Comparison of ENCODE assay signal across 8 mouse cellular contexts in genomic region chr9:107985131-107986119, GRCm38 (mm10). TPM values are rescaled to one million over a fixed set of nuclear protein-coding genes. Genes with fewer than 3 reads are reported as not detected.
DNase-seq lines count a peak whose midpoint lies in the region; ATAC-seq and TF ChIP-seq lines count a peak whose summit lies in the region.

Gene Inka1, minus strand, starts transcription at chr9:107985879.

- H3K4me3 ChIP-seq in heart, embryonic 13.5 days: peak within 1 kb of the TSS; percentile 79
- peak within 1 kb of the TSS; percentile 67 for H3K4me3 ChIP-seq in kidney, postnatal 0 days (replicated peaks; ENCODE audit: low read depth, low read length)
- peak within 1 kb of the TSS; percentile 84 to 86 for H3K4me3 ChIP-seq in liver, embryonic 14.5 days (ENCODE audit: insufficient read depth in 1 of 2, low read depth in 2 of 2, low read length in 2 of 2)
- H3K4me3 ChIP-seq in stomach, embryonic 16.5 days (replicated peaks; ENCODE audit: low read length): peak within 1 kb of the TSS; percentile 65

- TF ChIP-seq CTCF in kidney, postnatal 0 days (IDR thresholded peaks at IDR 0.05; ENCODE audit: low read depth): no peak; the same call in 1 of the 2 replicates
- TF ChIP-seq CTCF in liver, embryonic 14.5 days (IDR thresholded peaks at IDR 0.05; ENCODE audit: low read depth): peak; percentile 50

- H3K36me3 ChIP-seq in heart, embryonic 13.5 days: peaks cover 13% of the 10 kb centered on the region
- H3K36me3 ChIP-seq in kidney, postnatal 0 days (ENCODE audit: insufficient read depth, low read length): no peaks in the 10 kb centered on the region
- peaks cover 38% of the 10 kb centered on the region for H3K36me3 ChIP-seq in liver, embryonic 14.5 days (replicated peaks; ENCODE audit: control insufficient read depth, insufficient read depth, low read depth)
- no peaks in the 10 kb centered on the region for H3K36me3 ChIP-seq in stomach, embryonic 16.5 days (ENCODE audit: control insufficient read depth, insufficient read depth, low read length)

- TF ChIP-seq EP300 in liver, embryonic 14.5 days (IDR thresholded peaks at IDR 0.05; ENCODE audit: low read depth): peak; percentile 43; the same call in 1 of the 2 replicates

- ATAC-seq in CD4-positive, CD25-positive, alpha-beta regulatory T cell, adult 4 months: peak; percentile 86
- ATAC-seq in heart, embryonic 13.5 days (ENCODE audit: extremely low read depth, insufficient number of reproducible peaks, low FRiP score, low TSS enrichment): peak; percentile 72
- peak; percentile 44 for ATAC-seq in kidney, postnatal 0 days (replicated peaks; ENCODE audit: low FRiP score, low read depth)
- peak; percentile 75 for ATAC-seq in liver, embryonic 14.5 days (ENCODE audit: insufficient read depth)
- ATAC-seq in stomach, embryonic 16.5 days (ENCODE audit: insufficient read depth, low FRiP score): peak; percentile 70

- peak; percentile 91 for DNase-seq in c-Kit-negative CD71-positive TER-119-positive erythroid progenitor cells, embryonic 14.5 days (ENCODE audit: low read depth, low spot score)
- peak; percentile 65 for DNase-seq in fibroblast of lung, adult 2 months (ENCODE audit: low read depth)
- peak; percentile 94 for DNase-seq in kidney, postnatal 0 days (ENCODE audit: low spot score)
- peak; percentile 82 to 88 (median 83) for DNase-seq in liver, embryonic 14.5 days (ENCODE audit: low read depth in 3 of 3, low spot score in 3 of 3)
- DNase-seq in neural tube, embryonic 10.5 days (ENCODE audit: extremely low spot score, low spot score): peak; percentile 90

- peak within 1 kb of the TSS; percentile 91 for H3K4me2 ChIP-seq in heart, embryonic 13.5 days
- peak within 1 kb of the TSS; percentile 82 for H3K4me2 ChIP-seq in kidney, postnatal 0 days (ENCODE audit: low read length)
- H3K4me2 ChIP-seq in liver, embryonic 14.5 days (ENCODE audit: low read depth): peak within 1 kb of the TSS; percentile 92
- H3K4me2 ChIP-seq in stomach, embryonic 16.5 days (ENCODE audit: low read depth, low read length): peak within 1 kb of the TSS; percentile 81

- WGBS in heart, embryonic 13.5 days: under 1% methylated on average over 58 of the region's 58 CpGs
- WGBS in kidney, postnatal 0 days: under 1% methylated on average over 58 of the region's 58 CpGs
- under 1% methylated on average over 58 of the region's 58 CpGs for WGBS in liver, embryonic 14.5 days (ENCODE audit: insufficient replicate concordance)
- under 1% methylated on average over 58 of the region's 58 CpGs for WGBS in stomach, embryonic 16.5 days

- peak within 1 kb of the TSS; percentile 92 for H3K9ac ChIP-seq in heart, embryonic 13.5 days
- peak within 1 kb of the TSS; percentile 67 for H3K9ac ChIP-seq in kidney, postnatal 0 days (ENCODE audit: low read depth, low read length)
- peak within 1 kb of the TSS; percentile 86 for H3K9ac ChIP-seq in liver, embryonic 14.5 days (replicated peaks)
- H3K9ac ChIP-seq in stomach, embryonic 16.5 days (ENCODE audit: low read length): peak within 1 kb of the TSS; percentile 81

- H3K4me1 ChIP-seq in heart, embryonic 13.5 days: peaks cover 60% of the 10 kb centered on the region
- H3K4me1 ChIP-seq in kidney, postnatal 0 days (replicated peaks; ENCODE audit: insufficient read depth, low read length): peaks cover 22% of the 10 kb centered on the region
- peaks cover 43 to 50% of the 10 kb centered on the region in 2 experiments for H3K4me1 ChIP-seq in liver, embryonic 14.5 days (replicated peaks; ENCODE audit: control insufficient read depth in 2 of 2, insufficient read depth in 2 of 2, low read length in 1 of 2)
- H3K4me1 ChIP-seq in stomach, embryonic 16.5 days (ENCODE audit: control insufficient read depth, insufficient read depth, low read length): peaks cover 45% of the 10 kb centered on the region

- H3K27ac ChIP-seq in heart, embryonic 13.5 days (replicated peaks): peak within 1 kb of the TSS; percentile 100
- H3K27ac ChIP-seq in kidney, postnatal 0 days: peak within 1 kb of the TSS; percentile 98
- peak within 1 kb of the TSS; percentile 96 for H3K27ac ChIP-seq in liver, embryonic 14.5 days
- peak within 1 kb of the TSS; percentile 100 for H3K27ac ChIP-seq in stomach, embryonic 16.5 days (ENCODE audit: low read length)

- no peaks in the 10 kb centered on the region for H3K9me3 ChIP-seq in heart, embryonic 13.5 days
- no peaks in the 10 kb centered on the region for H3K9me3 ChIP-seq in kidney, postnatal 0 days (replicated peaks; ENCODE audit: low read length)
- no peaks in the 10 kb centered on the region for H3K9me3 ChIP-seq in liver, embryonic 14.5 days (ENCODE audit: control insufficient read depth, low read length)
- H3K9me3 ChIP-seq in stomach, embryonic 16.5 days (replicated peaks; ENCODE audit: control insufficient read depth, low read length): no peaks in the 10 kb centered on the region

- no peaks in the 10 kb centered on the region for H3K27me3 ChIP-seq in heart, embryonic 13.5 days (replicated peaks)
- H3K27me3 ChIP-seq in kidney, postnatal 0 days (ENCODE audit: insufficient read depth, low read length): no peaks in the 10 kb centered on the region
- no peaks in the 10 kb centered on the region; the same call in 1 of the 2 replicates for H3K27me3 ChIP-seq in liver, embryonic 14.5 days (ENCODE audit: control insufficient read depth, insufficient read depth, low read length)
- H3K27me3 ChIP-seq in stomach, embryonic 16.5 days (ENCODE audit: control insufficient read depth, insufficient read depth, low read length): no peaks in the 10 kb centered on the region

RNA-seq across cellular contexts. Expression of gene Inka1, which starts in this region (rescaled TPM):
- polyA plus RNA-seq in CD4-positive, CD25-positive, alpha-beta regulatory T cell, adult 4 months (2017; shearing (Covaris generic)): under 1 TPM; 0.63 to 0.87 TPM
- polyA plus RNA-seq in heart, embryonic 13.5 days (2015; fragmentation: Nextera tagmentation; extraction: Ambion mirVana): 50.6 and 52.7 TPM in 2 replicates
- 63.8 and 66.8 TPM in 2 replicates for polyA plus RNA-seq in kidney, postnatal 0 days (2015; fragmentation: Nextera tagmentation; extraction: Ambion mirVana)
- 23.8 and 33.0 TPM in 2 replicates for polyA plus RNA-seq in liver, embryonic 14.5 days (2012; rRNA removed)
- 51.6 and 57.3 TPM in 2 replicates for polyA plus RNA-seq in liver, embryonic 14.5 days (2014; fragmentation: Nextera tagmentation; extraction: Ambion mirVana)
- polyA plus RNA-seq in stomach, embryonic 16.5 days (2015; fragmentation: Nextera tagmentation; extraction: Ambion mirVana): 42.6 and 42.7 TPM in 2 replicates

Comparison
In these comparisons a context has a peak if more than half of its experiments do, and no peak if none do; other contexts are left out.
1. Peak in every context shown above with its lines: DNase-seq, ATAC-seq, H3K4me3 ChIP-seq and H3K27ac ChIP-seq.
2. RNA of gene Inka1 (polyA plus RNA-seq): 63.8 to 66.8 TPM in kidney, postnatal 0 days, 23.8 to 57.3 TPM in liver, embryonic 14.5 days, 50.6 to 52.7 TPM in heart, embryonic 13.5 days and 42.6 to 42.7 TPM in stomach, embryonic 16.5 days; 0.63 to 0.87 TPM in CD4-positive, CD25-positive, alpha-beta regulatory T cell, adult 4 months; every median in the first group is over 10 times any median in the second.
3. Peak in ATAC-seq in CD4-positive, CD25-positive, alpha-beta regulatory T cell, adult 4 months; RNA of the gene not detected or under 1 TPM.